ENCODE assay signal across 27 mouse cellular contexts in the genomic region with DNA sequence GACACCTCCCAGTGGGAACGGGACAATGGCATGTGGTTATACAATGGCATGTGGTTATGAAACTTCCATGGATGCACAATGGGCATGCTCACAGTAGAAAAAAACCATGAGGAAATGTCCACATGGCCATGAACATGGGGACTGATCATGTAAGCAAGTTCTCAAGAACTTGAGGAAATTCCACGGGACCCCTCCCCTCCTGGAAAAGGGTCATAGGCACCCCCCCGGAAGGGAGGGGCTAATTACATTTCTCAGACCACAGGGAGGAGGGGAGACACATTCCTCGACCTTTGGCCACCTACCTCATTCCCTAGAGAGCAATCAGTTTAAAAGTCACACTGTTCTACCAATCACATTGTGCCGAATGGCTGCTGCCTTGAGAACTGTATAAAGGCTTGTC.
DNase-seq lines count a peak whose midpoint lies in the region; ATAC-seq and TF ChIP-seq lines count a peak whose summit lies in the region.
"Had no signal": no experiment of that assay in that cellular context is flagged by ENCODE, and none has a peak within 500 bp of the region (broad histone marks: within the 10 kb centered on the region; RNA-seq: fewer than 3 reads in every experiment).

No protein-coding gene starts in this region.

- H3K27ac ChIP-seq in heart, adult 2 months, result peak overlapping the region; percentile 58
- no peak overlapping the region for H3K27ac ChIP-seq in heart, embryonic 12.5 days (ENCODE audit: poor library complexity, severe bottlenecking)
- H3K27ac ChIP-seq in kidney, postnatal 0 days, result no peak overlapping the region
- H3K27ac ChIP-seq: embryonic facial prominence, embryonic 10.5 days; forebrain, embryonic 10.5 days; heart, embryonic 13.5 days; hindbrain, embryonic 14.5 days; layer of hippocampus, adult 2 months; limb, embryonic 12.5 days; midbrain, embryonic 13.5 days had no signal

- H3K36me3 ChIP-seq in heart, adult 2 months (ENCODE audit: control insufficient read depth, insufficient read depth, low read length), result no peaks in the 10 kb centered on the region
- no peaks in the 10 kb centered on the region for H3K36me3 ChIP-seq in heart, embryonic 12.5 days
- no peaks in the 10 kb centered on the region for H3K36me3 ChIP-seq in kidney, postnatal 0 days (ENCODE audit: insufficient read depth, low read length)
- H3K36me3 ChIP-seq: embryonic facial prominence, embryonic 10.5 days; forebrain, embryonic 10.5 days; heart, embryonic 13.5 days; limb, embryonic 12.5 days; midbrain, embryonic 13.5 days had no signal

- no peaks in the 10 kb centered on the region for H3K27me3 ChIP-seq in heart, adult 2 months (ENCODE audit: control insufficient read depth, insufficient read depth, low read length)
- no peaks in the 10 kb centered on the region for H3K27me3 ChIP-seq in heart, embryonic 12.5 days (replicated peaks)
- no peaks in the 10 kb centered on the region for H3K27me3 ChIP-seq in kidney, postnatal 0 days (ENCODE audit: insufficient read depth, low read length)
- H3K27me3 ChIP-seq: heart, embryonic 13.5 days; limb, embryonic 12.5 days; midbrain, embryonic 13.5 days had no signal

- TF ChIP-seq CTCF in heart, adult 2 months (IDR thresholded peaks at IDR 0.05), result no peak
- TF ChIP-seq CTCF in kidney, postnatal 0 days (IDR thresholded peaks at IDR 0.05; ENCODE audit: low read depth), result no peak

- no peak for TF ChIP-seq POLR2A in heart, adult 2 months (IDR thresholded peaks at IDR 0.05; ENCODE audit: insufficient read depth, low read depth, low read length)

- H3K9ac ChIP-seq in heart, adult 2 months (ENCODE audit: low read depth, low read length), result no peak overlapping the region
- no peak overlapping the region for H3K9ac ChIP-seq in heart, embryonic 12.5 days
- H3K9ac ChIP-seq in kidney, postnatal 0 days (ENCODE audit: low read depth, low read length), result no peak overlapping the region
- H3K9ac ChIP-seq: heart, embryonic 13.5 days; hindbrain, embryonic 14.5 days; limb, embryonic 12.5 days; midbrain, embryonic 13.5 days had no signal

- intact Hi-C loops in heart, adult 2 months (cut with DNase I), result no loop called here

- H3K4me2 ChIP-seq in heart, embryonic 12.5 days, result no peak overlapping the region
- H3K4me2 ChIP-seq in kidney, postnatal 0 days (ENCODE audit: low read length), result no peak overlapping the region
- H3K4me2 ChIP-seq: heart, embryonic 13.5 days; hindbrain, embryonic 14.5 days; limb, embryonic 12.5 days; liver, embryonic 11.5 days; midbrain, embryonic 13.5 days had no signal

- WGBS in heart, adult 2 months, result 41% methylated on average over 5 of the region's 5 CpGs
- 47% methylated on average over 5 of the region's 5 CpGs for WGBS in heart, embryonic 12.5 days
- WGBS in kidney, postnatal 0 days, result 28% methylated on average over 5 of the region's 5 CpGs

- no peak overlapping the region for H3K4me3 ChIP-seq in heart, adult 2 months
- no peak overlapping the region for H3K4me3 ChIP-seq in heart, embryonic 12.5 days
- no peak overlapping the region for H3K4me3 ChIP-seq in kidney, postnatal 0 days (replicated peaks; ENCODE audit: low read depth, low read length)
- H3K4me3 ChIP-seq: embryonic facial prominence, embryonic 10.5 days; forebrain, embryonic 10.5 days; heart, embryonic 13.5 days; layer of hippocampus, adult 2 months; limb, embryonic 12.5 days; midbrain, embryonic 13.5 days had no signal

- no peak for ATAC-seq in heart, embryonic 12.5 days (ENCODE audit: insufficient number of reproducible peaks, low FRiP score)
- ATAC-seq in kidney, postnatal 0 days (replicated peaks; ENCODE audit: low FRiP score, low read depth), result no peak
- ATAC-seq: CD4-positive, CD25-positive, alpha-beta regulatory T cell, adult 4 months; forebrain, embryonic 16.5 days; inflammation-experienced regulatory T-cells, adult 6 months; midbrain, embryonic 13.5 days had no signal

- H3K79me2 ChIP-seq in heart, adult 2 months (replicated peaks; ENCODE audit: control insufficient read depth, insufficient read depth, low read length), result no peaks in the 10 kb centered on the region

- no peak for DNase-seq in heart, adult 2 months
- peak; percentile 21 for DNase-seq in kidney, postnatal 0 days (ENCODE audit: low spot score)
- DNase-seq in kidney, adult 18-20 months, result no peak
- DNase-seq in embryo, embryonic 10.5 days (ENCODE audit: low spot score), result peak; percentile 49
- peak; percentile 53 for DNase-seq in yolk sac, embryonic 10.5 days (ENCODE audit: low spot score)
- DNase-seq in cerebellum, adult 11 months, result no peak
- DNase-seq in right cerebral cortex, postnatal 36 days (ENCODE audit: low spot score in 2 of 2), result no peak
- DNase-seq: adrenal gland, adult 8-10 months; cerebellum, adult 2 months; cerebellum, postnatal 25 days; heart, postnatal 36 days; kidney, postnatal 10 days; lung, postnatal 14 days; right cerebral cortex, postnatal 14 days; thymus, postnatal 14 days had no signal

- H3K4me1 ChIP-seq in heart, adult 2 months (ENCODE audit: control insufficient read depth, insufficient read depth, low read length), result 0 out of 2 replicates have a peak, but pooled peaks cover 1% of the 10 kb centered on the region
- H3K4me1 ChIP-seq in heart, embryonic 12.5 days (replicated peaks), result no peaks in the 10 kb centered on the region
- H3K4me1 ChIP-seq in kidney, postnatal 0 days (replicated peaks; ENCODE audit: insufficient read depth, low read length), result no peaks in the 10 kb centered on the region
- H3K4me1 ChIP-seq: forebrain, embryonic 10.5 days; heart, embryonic 13.5 days; midbrain, embryonic 13.5 days had no signal

- no peaks in the 10 kb centered on the region for H3K9me3 ChIP-seq in heart, embryonic 12.5 days (replicated peaks)
- H3K9me3 ChIP-seq in kidney, postnatal 0 days (replicated peaks; ENCODE audit: low read length), result no peaks in the 10 kb centered on the region
- H3K9me3 ChIP-seq: embryonic facial prominence, embryonic 10.5 days; forebrain, embryonic 10.5 days; heart, embryonic 13.5 days; limb, embryonic 12.5 days; midbrain, embryonic 13.5 days had no signal

- TF ChIP-seq EP300 in heart, adult 2 months (IDR thresholded peaks at IDR 0.05; ENCODE audit: insufficient read depth, low read depth, low read length), result no peak

Comparison
In these comparisons a context has a peak if more than half of its experiments do, and no peak if none do; other contexts are left out.
1. DNase-seq: peak in kidney, postnatal 0 days (single experiment), embryo, embryonic 10.5 days (single experiment) and yolk sac, embryonic 10.5 days (single experiment); none in heart, adult 2 months (0 of 2), kidney, adult 18-20 months (single experiment), cerebellum, adult 11 months (single experiment) and right cerebral cortex, postnatal 36 days (0 of 2).